Mouse (Mus musculus) testis, postnatal 14 days (tissue): Measurements from ENCODE around the gene Egfl6.
A peak's percentile ranks its signal among the peaks of the same experiment; 100 is the strongest.

Source experiments
- DNase-seq: peaks from one replicate; pipeline ENCODE4 v3.0.0; 2021; ENCODE audit warnings: low spot score

Egfl6 gene

DNA sequence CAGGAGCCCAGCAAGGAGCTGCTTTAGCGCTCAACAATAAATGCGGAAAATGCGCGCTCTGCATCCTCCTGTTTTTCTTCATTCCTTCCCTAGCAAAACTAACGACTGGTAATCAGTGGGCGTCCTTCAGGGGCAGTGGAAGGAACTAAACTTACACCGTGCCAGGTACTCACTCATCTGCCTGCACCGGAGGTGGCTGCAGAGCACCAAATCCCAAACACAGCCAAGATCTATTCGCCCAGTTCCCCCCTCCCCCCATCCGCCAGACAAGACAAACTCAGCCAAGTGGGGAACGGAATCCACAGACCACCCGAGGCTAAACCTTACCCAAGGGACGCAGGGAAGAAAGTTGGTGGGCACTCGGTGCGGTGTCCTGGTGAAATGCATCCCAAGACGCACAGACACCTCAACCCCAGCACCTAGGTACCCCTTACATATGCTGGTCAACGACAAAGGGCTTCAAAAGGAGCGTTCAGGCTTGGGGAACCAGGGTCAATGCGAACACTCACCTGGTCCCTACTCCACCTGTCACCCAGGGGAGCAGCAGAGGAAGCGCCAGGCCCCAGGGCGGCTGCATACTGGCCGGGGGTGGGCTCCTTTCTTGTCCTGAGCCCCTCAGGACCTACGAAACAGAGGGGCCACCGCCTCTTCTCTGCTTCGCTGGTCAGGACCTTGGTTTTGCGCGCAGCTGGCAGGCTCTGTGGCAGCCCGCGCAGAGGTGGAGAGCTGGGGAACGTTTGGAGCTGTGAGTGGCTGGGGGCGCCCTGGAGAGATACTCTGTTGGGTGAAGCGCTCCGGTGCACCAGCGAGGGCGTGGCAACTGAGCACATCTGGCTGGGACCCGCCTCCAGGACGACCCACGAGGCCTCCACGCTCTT, at the start of gene Egfl6:
Gene Egfl6, minus strand, starts transcription at position 774 of the 878 bp plus-strand sequence.
- peak; percentile 4 for DNase-seq

DNA sequence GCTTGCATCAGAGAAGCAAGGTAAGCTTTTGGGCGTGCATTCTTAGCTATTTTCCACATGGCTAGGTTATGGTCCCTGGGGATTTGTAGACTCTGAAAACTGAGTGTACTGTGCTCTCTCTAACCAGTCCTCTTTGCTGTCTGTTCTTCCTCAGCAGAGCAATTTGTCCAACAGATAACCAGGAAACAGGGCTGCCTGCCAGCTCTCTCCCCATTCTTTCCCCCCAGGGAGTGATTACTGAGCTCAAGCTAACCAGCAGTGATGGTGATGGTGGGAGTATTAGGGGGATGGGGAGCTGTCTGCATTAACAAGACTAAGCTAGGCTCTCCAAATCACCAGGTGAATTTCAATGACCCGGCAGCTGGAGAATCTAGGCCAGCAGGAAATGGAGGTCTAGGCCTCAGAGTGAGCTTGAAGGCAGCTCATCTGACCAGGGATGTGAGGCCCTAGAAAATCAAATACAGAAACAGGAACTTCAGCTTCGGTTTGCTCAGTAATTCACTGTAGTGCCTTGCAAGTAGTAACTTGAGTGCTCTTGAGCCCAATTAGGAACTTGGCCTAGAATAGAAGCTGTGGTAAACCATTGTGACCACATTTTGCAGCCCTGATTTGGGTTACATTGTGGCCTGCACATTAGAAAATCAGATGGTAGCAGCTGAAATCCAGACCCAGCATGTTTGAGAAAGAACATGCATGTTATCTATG, 41.5 kb upstream of the Egfl6 start:
- peak; percentile 7 for DNase-seq

DNA sequence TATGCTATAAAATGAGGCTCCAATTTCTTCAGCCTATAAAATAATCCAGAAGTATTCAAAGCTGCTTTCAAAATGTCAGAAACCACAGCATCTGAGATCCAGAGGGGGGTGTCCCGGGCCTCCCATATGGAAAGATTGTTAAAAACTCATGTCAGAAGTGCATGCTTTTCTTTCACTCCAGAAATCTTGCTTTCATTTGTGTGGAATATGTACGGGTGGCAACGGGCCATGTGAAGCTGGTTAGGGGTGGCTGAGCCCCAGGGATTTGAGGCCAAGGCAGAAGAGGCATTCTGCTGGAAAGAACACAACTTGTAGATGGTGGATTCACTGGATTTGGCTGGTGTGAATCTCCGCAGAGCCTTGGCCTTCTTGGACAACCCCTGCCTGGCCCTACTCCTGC, 40.7 kb upstream of the Egfl6 start:
- DNase-seq, result no peak

DNA sequence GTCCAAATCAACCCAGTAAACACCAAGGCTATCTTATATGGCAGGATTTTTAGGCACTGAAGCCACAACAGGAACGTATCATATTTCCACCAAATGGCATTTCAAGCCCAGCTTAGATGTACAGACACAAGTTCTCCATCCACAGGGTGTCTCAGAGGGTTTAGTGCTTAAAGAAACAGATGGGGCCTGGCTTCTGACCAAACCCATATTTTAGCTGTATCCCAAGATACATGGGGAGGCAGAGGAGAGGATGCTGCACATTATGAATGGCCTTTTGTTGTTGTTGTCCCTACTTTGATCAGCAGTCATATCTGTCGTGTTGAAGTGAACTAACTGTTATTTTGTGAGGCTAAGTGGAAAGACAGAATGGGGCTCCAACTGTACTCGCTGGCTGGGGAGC, 37.7 kb upstream of the Egfl6 start:
- DNase-seq, result no peak

DNA sequence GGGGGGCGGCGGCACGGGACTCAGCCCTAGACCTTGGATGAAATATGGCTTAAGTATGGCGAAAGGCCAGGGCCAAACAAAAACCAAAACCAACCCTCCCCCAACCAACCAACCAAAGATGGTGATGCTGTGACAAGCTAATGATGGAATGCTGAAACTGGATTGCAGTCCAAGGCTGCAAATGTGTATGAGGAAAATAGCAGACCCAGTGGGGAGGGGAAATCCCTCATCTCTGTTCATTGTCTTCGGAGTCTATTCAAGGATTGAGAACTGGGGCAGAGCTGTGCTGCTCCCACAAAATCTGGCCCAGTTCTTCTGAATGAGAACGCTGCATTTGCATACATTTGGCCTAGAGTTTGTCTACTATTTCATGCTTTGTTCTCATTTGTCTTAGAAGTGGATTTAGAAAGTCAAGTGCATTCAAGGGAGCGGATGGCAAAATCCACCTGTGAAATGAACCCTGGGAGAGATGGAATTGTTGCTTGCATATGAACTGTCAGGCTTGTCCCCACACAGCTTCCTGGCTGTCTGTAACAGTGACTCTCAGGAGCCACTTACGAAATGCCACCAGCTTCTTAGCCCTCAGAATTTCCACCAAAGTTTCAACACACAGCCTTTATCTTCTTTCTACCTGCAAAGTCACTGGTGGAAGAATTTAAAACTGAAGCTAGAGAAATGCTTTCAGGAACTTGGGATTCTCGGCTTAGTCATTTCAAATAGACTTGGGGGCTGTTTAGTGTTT, 36.2 kb upstream of the Egfl6 start:
- no peak for DNase-seq

DNA sequence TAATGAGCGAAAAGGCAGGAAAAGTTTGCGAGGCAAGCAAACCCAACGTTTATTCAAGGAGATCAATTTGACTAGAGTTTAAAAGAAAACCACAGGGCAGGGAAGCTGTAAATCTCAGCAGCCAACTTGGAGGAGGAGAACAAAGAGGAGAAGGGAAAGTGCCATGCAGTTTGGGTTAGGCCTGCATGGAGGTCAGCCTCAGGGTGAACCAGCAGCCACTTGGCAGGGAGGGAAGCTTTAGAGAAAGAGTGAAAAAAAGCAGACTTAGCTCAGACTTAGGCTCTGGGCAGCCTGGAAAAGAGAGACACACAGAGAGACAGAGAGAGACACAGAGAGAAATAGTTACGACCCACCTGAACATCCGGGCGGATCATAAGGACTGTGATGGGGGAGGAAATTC, 35.4 kb upstream of the Egfl6 start:
- DNase-seq, result no peak

DNA sequence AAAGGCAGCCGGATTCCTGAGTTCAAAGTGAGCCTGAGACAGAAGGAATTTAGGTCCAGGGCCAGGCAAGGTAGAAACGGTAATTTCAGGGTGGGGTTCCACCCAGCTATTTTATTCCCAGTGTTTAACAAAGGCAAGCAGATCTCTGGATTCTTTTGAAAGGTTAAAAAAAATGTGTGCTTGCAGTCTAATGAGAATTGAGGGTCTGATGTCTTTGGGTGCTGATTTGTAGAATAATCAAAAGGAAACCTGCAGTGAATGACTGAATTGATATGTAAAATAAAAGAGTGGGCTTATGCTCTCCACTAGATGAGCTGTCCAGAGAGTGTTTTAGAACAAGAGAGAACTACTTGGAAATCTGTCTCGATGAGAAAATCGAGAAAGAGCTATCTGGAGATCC, 33.6 kb upstream of the Egfl6 start:
- no peak for DNase-seq

DNA sequence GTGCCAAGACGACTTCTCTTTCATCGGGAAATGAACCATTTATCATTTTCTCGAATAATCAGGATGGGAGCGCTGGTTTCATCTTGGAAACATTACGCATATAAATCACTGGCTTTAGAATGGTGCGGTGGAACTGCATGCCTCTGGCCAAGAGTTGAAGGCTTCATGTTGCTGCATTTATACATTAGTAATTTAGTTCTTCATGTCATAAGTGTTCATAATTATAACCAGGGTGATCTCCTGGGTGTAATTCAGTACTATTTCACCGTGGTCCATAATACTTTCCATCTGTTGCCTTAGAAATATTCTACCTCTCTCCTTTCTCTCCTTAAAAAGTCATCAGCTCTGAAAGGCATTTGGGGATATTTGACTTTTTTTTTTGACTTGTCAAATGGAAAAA, 29.7 kb upstream of the Egfl6 start:
- no peak for DNase-seq

DNA sequence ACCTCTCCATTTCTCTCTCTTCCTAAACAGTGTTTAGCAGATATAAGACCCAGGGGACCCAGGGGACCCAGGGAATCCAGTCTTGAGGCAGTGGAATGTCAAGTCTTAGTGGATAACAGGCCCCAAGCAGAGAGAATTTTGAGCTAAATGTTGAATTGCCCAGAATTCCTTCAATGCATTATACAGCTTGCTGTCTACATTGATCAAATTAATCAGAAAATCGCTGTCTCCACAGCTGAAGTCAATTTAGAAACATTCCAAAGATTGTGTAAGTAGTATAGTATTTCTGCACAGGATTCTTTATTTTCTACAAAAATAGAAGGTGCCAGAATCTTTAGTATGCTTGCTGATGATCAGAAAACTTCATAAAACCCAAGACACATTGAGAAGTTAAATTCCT, 9.4 kb downstream of the Egfl6 start:
- DNase-seq, result no peak

DNA sequence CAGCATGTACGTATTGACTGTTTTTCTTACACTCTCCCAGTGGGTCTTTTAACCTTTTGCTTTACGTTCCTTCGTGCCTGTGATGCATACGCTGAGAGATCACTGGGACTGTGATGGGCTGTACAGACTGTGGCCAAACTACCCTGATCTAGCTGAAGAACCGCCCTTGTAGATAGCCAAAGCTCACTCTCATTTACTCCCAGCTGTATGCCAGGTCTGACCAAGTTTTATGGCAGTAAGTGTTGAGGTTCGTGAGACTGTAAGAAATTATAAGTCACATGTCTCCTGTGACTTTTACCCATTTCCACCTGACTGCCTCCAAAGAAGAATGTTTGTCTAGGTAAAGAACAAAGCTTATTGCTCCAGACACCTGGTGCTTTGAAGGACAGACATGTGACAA, 19.5 kb downstream of the Egfl6 start:
- DNase-seq, result no peak

DNA sequence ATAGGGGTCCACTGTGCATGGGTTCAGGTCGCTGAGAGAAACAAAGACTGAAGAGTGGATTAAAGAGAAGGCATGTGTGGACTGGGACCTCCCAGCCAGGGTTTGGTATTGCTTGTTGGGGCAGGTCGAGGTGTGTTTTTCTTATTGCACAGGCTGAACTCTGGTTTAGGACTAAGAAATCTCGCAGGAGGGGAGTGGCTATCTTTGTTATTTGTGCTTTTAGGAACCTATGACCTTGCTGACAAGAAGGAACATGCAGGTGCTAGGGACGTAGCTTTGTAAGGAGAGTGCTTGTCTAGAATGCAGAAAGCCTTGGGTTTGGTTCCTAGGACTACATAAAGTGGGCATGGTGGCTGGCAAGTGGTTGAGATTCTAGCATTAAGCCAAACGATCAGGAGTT, 20.1 kb downstream of the Egfl6 start:
- no peak for DNase-seq

DNA sequence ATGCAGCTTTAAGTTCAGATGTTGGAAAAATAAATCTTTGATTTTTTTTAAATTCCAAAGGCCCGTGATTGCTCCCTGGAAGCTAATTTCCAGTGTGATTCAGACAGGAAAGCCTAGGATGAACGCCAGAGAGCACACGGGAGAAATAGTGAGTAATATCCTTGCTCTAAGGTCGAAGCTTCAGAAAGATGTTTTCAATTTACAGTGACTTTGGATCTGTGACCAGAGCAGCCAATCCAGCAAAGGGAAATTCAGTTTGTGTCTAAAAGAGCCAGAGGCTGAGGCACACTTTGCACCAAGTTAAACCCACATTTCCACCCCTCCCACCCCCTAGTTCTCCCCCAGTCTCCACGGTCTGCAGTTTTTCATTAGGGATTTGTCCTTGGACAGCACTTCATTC, 20.6 kb downstream of the Egfl6 start:
- no peak for DNase-seq

DNA sequence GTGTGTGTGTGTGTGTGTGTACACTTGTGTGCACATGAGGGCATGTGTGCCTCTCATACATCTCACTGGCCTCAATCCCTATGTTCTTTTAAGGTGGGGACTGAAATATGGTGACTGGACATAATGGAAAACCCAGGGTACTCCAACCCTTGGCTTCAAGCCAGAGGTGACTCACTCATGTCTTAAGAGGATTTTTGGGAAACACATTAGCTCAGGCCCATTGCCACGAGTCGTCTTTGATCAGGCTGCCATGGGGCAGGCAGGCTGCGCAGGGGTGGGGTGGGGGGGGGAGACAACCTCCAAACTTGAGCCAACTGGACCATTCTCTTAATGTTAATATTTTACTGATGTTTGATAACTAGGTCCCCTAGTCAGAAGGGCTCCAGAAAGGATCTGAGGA, 26.2 kb downstream of the Egfl6 start:
- DNase-seq, result no peak

DNA sequence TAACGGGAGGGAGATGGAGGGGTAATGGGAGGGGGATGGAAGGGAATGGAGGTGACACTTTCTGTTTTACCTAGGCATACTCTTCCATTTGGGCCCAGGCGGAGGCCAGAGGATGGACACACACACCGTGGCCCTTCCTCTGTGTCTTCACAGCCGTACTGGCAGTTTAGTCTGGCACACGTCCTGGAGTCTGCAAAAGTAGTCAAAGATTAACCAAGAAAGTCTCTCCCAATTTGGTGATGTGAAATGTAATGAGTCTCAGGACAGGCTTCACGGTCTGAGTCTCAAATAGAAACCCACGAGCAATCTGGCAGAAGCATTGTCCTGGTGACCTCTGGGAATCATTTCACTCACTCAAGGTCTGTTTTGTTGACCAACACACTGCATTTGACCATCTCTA, 33.2 kb downstream of the Egfl6 start:
- DNase-seq, result no peak

DNA sequence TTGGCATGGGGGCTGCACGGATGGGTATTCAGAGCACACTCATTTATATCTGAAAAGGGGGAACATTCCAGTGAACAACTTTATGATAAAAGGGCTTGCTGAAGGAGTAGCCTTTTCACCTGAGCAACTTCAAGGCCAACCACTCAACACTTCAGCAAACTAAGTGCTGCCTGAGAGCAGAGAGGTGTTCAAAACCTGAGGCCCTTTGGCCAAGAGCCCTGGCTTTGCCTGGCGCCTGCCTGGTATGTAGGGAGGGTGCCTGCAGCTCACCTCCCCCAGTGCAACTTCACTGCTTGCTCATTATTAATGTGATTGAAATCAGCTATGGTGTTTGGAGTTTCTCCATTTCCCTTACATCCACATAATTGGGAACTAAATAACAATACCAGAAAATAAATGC, 39.0 kb downstream of the Egfl6 start:
- DNase-seq, result no peak

DNA sequence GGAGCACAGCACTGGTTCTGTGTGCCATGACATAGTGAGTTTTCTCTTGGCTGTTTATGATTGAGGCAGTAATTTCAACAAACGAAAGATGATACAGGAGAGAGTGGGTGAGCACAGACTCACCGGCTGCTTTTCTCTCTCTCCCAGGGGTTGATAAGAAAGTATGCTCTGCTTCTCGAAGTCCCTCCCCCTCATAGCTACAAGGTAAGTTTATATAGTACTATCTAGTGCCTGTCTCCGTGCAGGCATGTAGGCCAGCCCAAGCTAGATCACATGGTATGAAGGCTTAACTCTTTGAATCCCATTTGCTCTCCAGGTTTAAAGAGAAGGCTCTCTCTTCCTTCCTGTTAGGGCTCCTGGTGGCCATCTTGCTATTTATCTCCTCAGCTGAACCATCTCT, 50.4 kb downstream of the Egfl6 start:
- no peak for DNase-seq

DNA sequence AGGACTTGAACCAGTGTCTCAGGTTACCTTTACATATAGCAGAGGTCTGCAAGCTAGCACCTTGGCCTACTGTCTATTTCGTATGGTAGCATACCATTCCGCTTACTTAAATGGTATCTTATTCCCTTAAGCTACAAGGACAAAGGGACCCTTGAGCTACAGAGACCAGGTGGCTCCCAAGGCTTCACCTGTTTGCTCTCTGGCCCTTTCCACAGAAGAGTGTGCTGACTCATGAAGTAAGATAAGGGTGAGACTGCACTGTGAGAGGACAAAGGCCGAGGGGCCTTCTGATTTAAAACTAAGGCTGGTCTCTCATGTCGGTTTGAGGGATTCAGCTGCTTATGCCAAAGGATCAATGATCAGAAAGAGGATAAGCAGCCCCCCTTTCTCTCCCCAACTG, 52.1 kb downstream of the Egfl6 start:
- no peak for DNase-seq

DNA sequence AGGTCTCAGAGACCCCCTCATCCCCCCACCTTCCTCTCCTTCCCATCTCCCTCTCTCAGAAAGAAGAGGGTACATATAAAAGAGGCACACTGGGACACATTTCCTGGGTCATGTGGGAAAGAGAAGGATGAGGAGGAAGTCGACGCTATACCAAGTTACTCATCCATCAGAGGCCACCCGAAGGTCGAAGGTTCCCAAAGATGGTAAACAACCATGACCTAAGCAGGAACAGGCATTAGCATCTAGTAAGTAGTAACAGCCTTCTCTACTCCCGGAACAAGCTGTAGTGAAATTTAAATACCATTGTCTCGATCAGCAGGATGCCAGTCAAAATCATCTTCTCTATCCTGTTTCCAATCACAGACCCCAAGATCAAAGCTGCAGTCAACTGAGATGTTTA, 53.8 kb downstream of the Egfl6 start:
- DNase-seq, result no peak

DNA sequence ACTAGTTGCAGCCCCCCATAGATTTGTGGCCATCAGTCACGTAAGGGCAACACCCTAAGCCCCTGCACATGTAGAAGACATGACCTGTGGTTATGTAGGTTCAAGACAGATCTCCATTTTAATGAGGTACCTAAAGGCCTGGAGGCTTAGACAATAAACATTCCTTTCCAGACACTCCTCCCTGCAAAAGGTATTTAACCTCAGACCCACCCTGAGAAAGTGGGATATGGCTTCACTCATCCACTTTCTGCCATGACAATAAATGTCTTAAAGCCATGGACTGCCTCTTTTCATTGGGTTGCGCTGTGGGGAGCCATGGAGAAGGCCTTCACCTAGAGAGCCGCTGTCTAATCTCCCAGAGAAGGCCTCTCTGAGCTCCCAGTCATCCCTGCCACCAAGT, 57.4 kb downstream of the Egfl6 start:
- DNase-seq, result no peak

DNA sequence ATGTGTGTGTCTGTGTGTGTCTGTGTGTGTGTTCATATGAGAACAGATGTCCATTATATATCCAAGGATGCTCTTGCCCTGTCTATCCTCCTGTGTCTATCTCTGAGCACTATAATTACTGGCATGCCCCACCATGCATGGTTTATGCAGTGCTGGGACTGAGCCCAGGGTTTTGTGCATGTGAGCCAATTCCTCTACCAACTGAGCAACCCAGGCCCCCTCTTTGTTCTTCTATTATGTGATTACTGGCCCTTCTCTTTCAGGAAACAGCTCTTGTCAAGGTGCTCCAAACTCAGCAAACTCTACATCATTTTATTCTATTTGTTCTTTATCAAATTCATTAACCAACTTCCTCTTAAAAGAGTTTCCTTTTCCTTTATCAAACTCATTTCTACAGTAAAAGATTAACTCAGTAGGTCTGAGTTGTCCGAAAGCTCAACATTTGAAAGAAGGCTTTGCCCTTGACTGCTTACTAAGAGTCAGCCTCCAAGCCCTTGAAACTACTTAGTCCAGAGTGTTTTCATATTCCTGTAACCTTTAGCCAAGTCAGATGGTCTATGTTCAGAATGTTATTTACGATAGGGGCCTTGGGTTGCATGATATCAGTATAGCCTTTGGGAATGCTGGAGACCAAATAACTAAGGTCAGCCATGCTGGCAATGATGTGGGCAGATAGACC, 59.7 kb downstream of the Egfl6 start:
- DNase-seq, result no peak

DNA sequence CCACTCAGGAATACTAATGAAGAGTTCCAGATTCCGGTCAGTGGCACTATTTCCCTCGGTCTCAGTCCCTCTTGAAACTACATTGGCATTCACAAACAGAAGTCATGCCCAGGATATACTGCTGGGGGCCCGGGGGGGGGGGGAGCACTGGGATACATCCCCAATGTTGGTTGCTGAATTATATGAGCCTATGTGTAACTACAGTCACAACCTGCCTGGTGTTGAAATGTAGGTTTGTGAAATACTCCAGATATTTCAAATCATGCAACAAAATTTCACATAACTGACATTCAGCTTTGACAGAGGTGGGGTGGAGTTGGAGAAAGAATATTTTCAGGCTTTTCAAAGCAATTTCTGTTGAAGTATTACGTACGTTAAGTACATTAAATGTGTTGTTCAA, 64.7 kb downstream of the Egfl6 start:
- no peak for DNase-seq

DNA sequence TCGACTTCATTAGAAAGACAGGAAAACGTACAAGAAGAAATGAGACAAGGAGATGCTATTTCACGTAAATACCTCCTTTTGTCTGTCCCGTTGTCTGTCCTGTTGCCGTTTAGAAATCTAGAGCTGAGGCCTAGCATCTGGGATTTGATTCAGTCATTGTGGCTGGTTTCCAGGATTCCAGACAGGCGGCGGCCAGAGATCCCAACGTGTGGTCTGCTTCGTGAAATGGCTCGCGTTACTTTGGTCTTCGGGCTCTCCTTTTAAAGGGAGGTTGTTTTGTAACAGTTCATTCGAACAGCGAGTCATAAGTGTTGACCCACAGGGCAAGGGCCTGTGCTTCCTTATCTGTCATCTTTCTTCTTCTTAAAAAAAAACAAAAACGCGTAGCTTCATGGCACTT, 67.2 kb downstream of the Egfl6 start, which contains the start of gene Tceanc:
Gene Tceanc, minus strand, starts transcription at position 223 of the 400 bp plus-strand sequence.
- no peak for DNase-seq
